Mouse (Mus musculus) mesoderm, embryonic 11.5 days (tissue): ENCODE measurements at regions not wholly inside any gene's neighbourhood (a gene's known extent, or its start where the extent isn't known, plus 50 kb on each side); places are given as distances from the start of the nearest gene placed in this dataset.
A peak's percentile ranks its signal among the peaks of the same experiment; 100 is the strongest.

Experiments used
- DNase-seq: peaks from one replicate; pipeline ENCODE4 v3.0.0-alpha.2; 2012; ENCODE audit warnings: low read depth, low spot score

- DNase-seq = no peak
Measured at GRCm38 (mm10) chr6:59556668-59557310, 130.7 kb upstream of the Gprin3 start.

- no peak for DNase-seq
Measured at GRCm38 (mm10) chr6:59537025-59537424, 110.9 kb upstream of the Gprin3 start.

- DNase-seq = peak; percentile 0
Measured at GRCm38 (mm10) chr6:59524940-59525265, 98.8 kb upstream of the Gprin3 start.

- DNase-seq = no peak
Measured at GRCm38 (mm10) chr6:59524095-59524939, 98.2 kb upstream of the Gprin3 start.

- no peak for DNase-seq
Measured at GRCm38 (mm10) chr6:59522960-59523359, 96.9 kb upstream of the Gprin3 start.

GRCm38 (mm10) chr6:59500818-59501217 is 74.7 kb upstream of the Gprin3 start:
- no peak for DNase-seq

GRCm38 (mm10) chr6:59498800-59499199 is 72.7 kb upstream of the Gprin3 start:
- DNase-seq = no peak

- peak; percentile 54 for DNase-seq
Measured at GRCm38 (mm10) chr6:59498079-59498478, 72.0 kb upstream of the Gprin3 start.

GRCm38 (mm10) chr6:59489001-59489575 is 63.0 kb upstream of the Gprin3 start:
- no peak for DNase-seq

GRCm38 (mm10) chr6:59488386-59488785 is 62.3 kb upstream of the Gprin3 start:
- DNase-seq = no peak

GRCm38 (mm10) chr6:59484004-59484403 is 57.9 kb upstream of the Gprin3 start:
- DNase-seq = no peak

GRCm38 (mm10) chr6:59483587-59483986 is 57.5 kb upstream of the Gprin3 start:
- peak; percentile 34 for DNase-seq
